Mouse (Mus musculus) ES-E14 (cell line): ENCODE results near the gene Dnm2. TPM values are rescaled to one million over a fixed set of nuclear protein-coding genes. Genes with fewer than 3 reads are reported as not detected.
A peak's percentile ranks its signal among the peaks of the same experiment; 100 is the strongest.
"Not testable (repeated sequence)": the region's sequence is repeated elsewhere in the genome, so short reads cannot be mapped to it uniquely, and the experiment has no call there.

Source experiments
- DNase-seq: peaks from one replicate; pipeline ENCODE4 v3.0.0-alpha.2; 2013; ENCODE audit warnings: low read depth, low spot score
- H3K27ac ChIP-seq: 2 replicates; pipeline ENCODE4 v1.5.1; 2012; ENCODE audit warnings: low read depth, mild to moderate bottlenecking, low read length, moderate library complexity, mixed read lengths; ENCODE audit not compliant: poor library complexity, insufficient read depth, severe bottlenecking
- H3K36me3 ChIP-seq: 2 replicates; pipeline ENCODE4 v1.6.1; 2012; ENCODE audit warnings: mild to moderate bottlenecking, low read length, moderate library complexity, mixed read lengths; ENCODE audit not compliant: control insufficient read depth, poor library complexity, insufficient read depth, severe bottlenecking
- H3K4me1 ChIP-seq, 2 experiments: fragments of 150-350 bp in 1 of 2; sonication (generic) in 1 of 2; 2 replicates each; pipeline ENCODE4 v1.6.1; 2012; ENCODE audit warnings: low read length in 2 of 2, mild to moderate bottlenecking in 1 of 2, mixed read lengths in 1 of 2; ENCODE audit not compliant: control insufficient read depth in 2 of 2, insufficient read depth in 2 of 2, poor library complexity in 1 of 2
- H3K4me3 ChIP-seq, 2 experiments: fragments of 150-350 bp in 1 of 2; sonication (generic) in 1 of 2; 2 replicates each; pipeline ENCODE4 v1.5.1; 2012; ENCODE audit warnings: low read length in 2 of 2, low read depth in 1 of 2, mild to moderate bottlenecking in 1 of 2, mixed read lengths in 1 of 2; ENCODE audit not compliant: insufficient read depth in 1 of 2, poor library complexity in 1 of 2, severe bottlenecking in 1 of 2
- H3K9ac ChIP-seq: 2 replicates; pipeline ENCODE4 v1.6.1; 2012; ENCODE audit warnings: low read depth, mild to moderate bottlenecking, low read length, mixed read lengths; ENCODE audit not compliant: poor library complexity, insufficient read depth, severe bottlenecking
- H3K9me3 ChIP-seq: fragments of 150-350 bp; sonication (generic); 2 replicates; pipeline ENCODE4 v1.6.1; 2012; ENCODE audit warnings: low read depth, mild to moderate bottlenecking, low read length; ENCODE audit not compliant: control insufficient read depth, insufficient read depth
- CHD2 ChIP-seq: IDR thresholded peaks from 2 replicates; pipeline ENCODE4 v1.6.1; 2014; ENCODE audit warnings: mild to moderate bottlenecking, low read depth, low read length, inconsistent platforms
- HCFC1 ChIP-seq: IDR thresholded peaks from 2 replicates; pipeline ENCODE4 v1.6.1; 2012; ENCODE audit warnings: low read length, inconsistent platforms, borderline replicate concordance; ENCODE audit not compliant: insufficient read depth
- MAFK ChIP-seq: IDR thresholded peaks from 2 replicates; pipeline ENCODE4 v1.6.1; 2014; ENCODE audit warnings: mild to moderate bottlenecking, low read depth, low read length, inconsistent platforms; ENCODE audit not compliant: insufficient read depth
- ZC3H11A ChIP-seq: IDR thresholded peaks from 2 replicates; pipeline ENCODE4 v1.6.1; 2012; ENCODE audit warnings: low read depth, mild to moderate bottlenecking, inconsistent platforms, low read length, borderline replicate concordance
- ZNF384 ChIP-seq: IDR thresholded peaks from 2 replicates; pipeline ENCODE4 v1.6.1; 2012; ENCODE audit warnings: low read depth, low read length, inconsistent platforms
- in situ Hi-C, 2 experiments: fragments of 600-800 bp; cut with MboI; formaldehyde crosslinking; loops; one replicate each; pipeline ENCODE4 v1.15.1; 2025; ENCODE audit warnings: low sequenced_read_pairs in 2 of 2, inconsistent platforms in 1 of 2; ENCODE audit not compliant: unreplicated experiment in 2 of 2
- total RNA-seq: library from RNA; depleted of rRNA; stranded (reverse); fragments of 300-350 nt; gene quantifications from 2 replicates; pipeline ENCODE4 v1.2.3, GENCODE M21; 2012

The Dnm2 gene
- total RNA-seq, 1 experiment = 69.6 TPM

DNA sequence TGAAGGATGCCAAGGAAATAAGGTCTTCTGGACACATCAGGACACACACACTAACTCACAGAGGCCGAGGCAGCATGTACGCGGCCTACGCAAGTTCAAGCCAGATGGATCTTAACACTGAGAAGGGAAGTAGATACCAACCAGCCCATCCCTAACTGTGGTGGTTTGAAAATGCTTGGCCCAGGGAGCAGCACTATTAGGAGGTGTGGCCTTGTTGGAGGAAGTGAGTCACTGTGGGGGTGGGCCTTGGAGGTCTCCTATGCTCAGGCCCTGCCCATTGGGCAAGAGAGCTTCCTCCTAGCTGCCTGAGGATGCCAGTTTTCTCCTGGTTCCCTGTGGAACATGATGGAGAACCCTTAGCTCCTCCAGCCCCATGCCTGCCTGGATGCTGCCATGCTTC, 88.8 kb downstream of the Dnm2 start:
- TF ChIP-seq CHD2 = no peak
- TF ChIP-seq ZC3H11A = no peak
- no peak for TF ChIP-seq HCFC1
- no peak for TF ChIP-seq MAFK
- no peak for TF ChIP-seq ZNF384
- Histone ChIP-seq H3K4me1 (peaks cover 0 to 14% of the 10 kb centered on the region in 2 experiments; a peak in 1 of 4 replicates), H3K9ac (no peak overlapping the region), H3K27ac (no peak overlapping the region), H3K36me3 (peaks cover 7% of the 10 kb centered on the region), H3K9me3 (no peaks in the 10 kb centered on the region), H3K4me3 (no peak overlapping the region)
- in situ Hi-C loops = no loop called here
- no peak for DNase-seq

DNA sequence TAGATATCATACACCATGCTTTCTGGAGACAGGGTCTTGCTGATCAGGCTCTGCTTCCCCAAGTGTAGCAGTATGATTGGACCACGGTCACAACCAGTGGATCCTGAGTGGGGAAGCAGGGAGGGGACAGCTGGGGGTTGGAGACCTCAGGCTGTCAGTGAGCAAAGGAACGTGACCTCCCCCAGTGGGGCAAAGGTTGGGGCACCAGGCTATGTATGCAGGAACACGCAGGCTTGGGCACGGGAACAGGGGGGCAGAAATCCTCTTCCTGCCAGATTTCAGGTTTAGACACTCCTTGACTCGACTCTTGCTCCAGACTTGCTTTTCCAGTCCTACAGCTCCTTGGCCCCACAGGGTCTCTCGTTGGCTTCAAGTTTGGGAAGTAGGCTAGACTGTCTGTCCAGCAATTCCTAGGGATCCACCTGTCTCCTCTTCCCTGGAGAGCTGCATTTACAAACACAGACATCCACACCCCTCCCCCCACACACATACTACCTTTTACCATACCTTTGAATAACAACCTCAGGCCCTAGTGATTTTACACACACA, 93.3 kb downstream of the Dnm2 start:
- no peak overlapping the region for H3K9ac ChIP-seq
- H3K4me1 ChIP-seq = peaks cover 0 to 5% of the 10 kb centered on the region in 2 experiments; a peak in 1 of 4 replicates
- no peak for DNase-seq
- no peak overlapping the region for H3K27ac ChIP-seq
- no peaks in the 10 kb centered on the region for H3K36me3 ChIP-seq
- H3K4me3 ChIP-seq = no peak overlapping the region
- H3K9me3 ChIP-seq = no peaks in the 10 kb centered on the region
- no peak for TF ChIP-seq CHD2
- no peak for TF ChIP-seq MAFK
- no peak for TF ChIP-seq HCFC1
- no peak for TF ChIP-seq ZC3H11A
- no peak for TF ChIP-seq ZNF384
- in situ Hi-C loops = no loop called here

DNA sequence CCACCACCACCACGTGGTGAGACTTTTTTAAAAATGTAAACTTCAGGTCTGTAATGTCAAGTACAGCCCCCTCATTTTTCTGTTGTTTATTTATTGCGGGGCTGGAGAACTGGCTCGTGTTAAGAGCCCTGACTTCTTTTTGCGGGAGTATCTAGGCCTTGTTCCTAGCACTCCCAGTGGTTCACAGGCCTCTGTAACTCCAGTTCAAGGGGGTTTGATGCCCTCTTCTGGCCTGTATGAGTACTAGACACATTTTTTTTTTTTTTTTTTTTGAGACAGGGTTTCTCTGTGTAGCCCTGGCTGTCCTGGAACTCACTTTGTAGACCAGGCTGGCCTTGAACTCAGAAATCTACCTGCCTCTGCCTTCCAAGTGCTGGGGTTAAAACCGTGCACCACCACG, 94.0 kb downstream of the Dnm2 start:
- H3K27ac ChIP-seq, H3K4me1 ChIP-seq, H3K9ac ChIP-seq, H3K9me3 ChIP-seq, H3K36me3 ChIP-seq, DNase-seq, in situ Hi-C loops, H3K4me3 ChIP-seq: not testable (repeated sequence)
- peak; percentile 94 for TF ChIP-seq ZNF384

DNA sequence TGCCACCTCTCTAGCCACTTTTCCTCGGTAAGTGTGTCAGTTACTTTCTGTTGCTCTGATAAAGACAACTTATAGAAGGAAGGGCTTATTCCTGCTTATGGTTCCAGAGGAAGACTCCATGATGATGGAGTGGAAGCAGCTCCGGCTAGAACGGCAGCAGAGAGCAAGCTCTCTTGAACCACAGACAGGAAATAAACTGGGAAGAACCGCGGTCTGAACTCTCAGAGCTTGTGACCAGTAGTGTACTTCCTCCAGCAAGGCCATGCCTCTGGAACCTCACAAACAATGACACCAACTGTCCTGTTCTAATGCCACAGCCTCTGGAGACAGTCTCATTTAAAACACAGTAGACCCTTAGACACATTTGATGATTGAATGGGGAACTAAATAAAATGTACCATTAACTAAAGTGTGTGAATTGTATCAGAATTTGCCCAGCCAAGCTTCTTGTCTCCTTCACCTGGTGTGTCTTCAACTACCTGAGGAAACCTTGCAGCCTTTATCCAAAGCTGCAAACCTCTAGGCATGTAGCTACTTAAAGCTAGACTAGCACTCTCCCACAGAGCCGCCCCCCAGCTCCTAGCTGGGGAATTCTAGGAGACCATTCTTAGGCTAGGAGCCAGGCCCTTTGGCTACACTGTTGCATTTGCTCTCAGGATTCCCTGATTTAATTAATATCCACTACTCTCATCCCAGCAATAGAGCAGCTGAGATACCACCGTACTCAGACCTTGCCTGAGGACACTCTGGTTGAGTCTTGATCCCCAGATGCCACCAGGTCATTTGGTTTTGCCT, 100.6 kb downstream of the Dnm2 start:
- DNase-seq = no peak
- no peak overlapping the region for H3K9ac ChIP-seq
- H3K4me3 ChIP-seq = no peak overlapping the region
- no peak overlapping the region for H3K27ac ChIP-seq
- no peaks in the 10 kb centered on the region for H3K36me3 ChIP-seq
- no peaks in the 10 kb centered on the region for H3K9me3 ChIP-seq
- in situ Hi-C loops = no loop called here
- peaks cover 0 to 4% of the 10 kb centered on the region in 2 experiments; a peak in 1 of 4 replicates for H3K4me1 ChIP-seq
- TF ChIP-seq ZC3H11A (no peak), HCFC1 (no peak), CHD2 (no peak), ZNF384 (no peak), MAFK (no peak)
